Mouse (Mus musculus) hematopoietic multipotent progenitor cell, adult 10-12 weeks (in vitro differentiated cells): ENCODE measurements around the gene Kcna3. TPM values are rescaled to one million over a fixed set of nuclear protein-coding genes. Genes with fewer than 3 reads are reported as not detected.

ENCODE experiments used
- polyA plus RNA-seq: library from polyadenylated mRNA; stranded (reverse); fragments of >175 nt; gene quantifications from 2 replicates; pipeline ENCODE4 v1.2.3, GENCODE M21; 2012; ENCODE audit warnings: low replicate concordance

The Kcna3 gene
- polyA plus RNA-seq: 44.5 and 89.0 TPM in 2 replicates

DNA sequence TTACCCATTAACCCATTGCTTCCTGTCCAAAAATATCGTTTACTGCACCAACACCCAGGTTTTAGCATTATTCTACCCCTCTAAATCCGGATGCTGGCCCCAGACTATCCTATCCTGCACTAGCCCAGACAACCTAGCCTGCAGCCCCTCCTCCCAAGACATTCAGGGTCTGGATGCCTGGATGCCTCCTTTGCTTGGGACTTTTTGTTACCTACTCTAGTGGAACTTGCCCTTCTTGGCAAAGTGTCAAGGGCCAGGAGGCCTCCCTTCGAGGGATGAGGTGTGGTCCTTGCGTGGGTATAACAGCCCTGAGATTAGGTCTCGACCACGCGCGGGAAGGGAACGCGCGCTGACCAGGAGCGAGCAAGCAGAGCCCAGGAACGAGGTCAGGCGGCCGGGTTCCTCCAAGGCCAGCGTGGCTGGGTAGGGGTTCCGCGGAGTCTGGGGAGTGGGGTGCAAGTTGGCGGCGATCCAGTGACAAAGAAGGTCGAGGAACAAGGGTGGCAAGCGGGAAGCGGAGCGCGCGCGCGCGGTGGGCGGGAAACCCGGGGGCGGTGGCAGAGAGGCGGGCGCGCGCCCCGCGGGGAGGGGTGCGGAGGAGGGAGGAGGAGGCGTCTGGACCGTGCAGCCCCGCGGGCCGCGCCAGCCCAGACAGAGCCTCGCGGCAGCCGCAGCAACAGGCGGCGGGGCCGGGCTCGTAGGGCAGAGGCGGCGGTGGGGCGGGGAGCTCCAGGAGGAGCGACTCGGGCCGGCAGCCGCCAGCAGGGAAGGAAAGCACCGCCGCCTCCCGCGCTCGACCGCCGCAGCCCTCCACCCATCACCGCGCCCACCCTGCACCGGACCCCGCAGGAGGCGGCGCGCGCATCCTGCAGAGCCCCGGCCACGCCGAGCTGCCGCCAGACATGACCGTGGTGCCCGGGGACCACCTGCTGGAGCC lies at the start of gene Kcna3:
TSS of gene Kcna3 (plus strand) at position 649 of the 937 bp plus-strand sequence.

Other genes starting within 250 kb of the Kcna3 start
- gene Cd53, start 246.0 kb upstream of the Kcna3 start, polyA plus RNA-seq: 5.8 and 39.9 TPM in 2 replicates
- gene Olfr266, start 209.9 kb upstream of the Kcna3 start, polyA plus RNA-seq: not detected in 2 replicates
- gene Kcna2, start 65.0 kb downstream of the Kcna3 start, polyA plus RNA-seq: 0.85 and 2.3 TPM in 2 replicates
- not detected in 2 replicates for gene Kcna10, start 146.9 kb downstream of the Kcna3 start, polyA plus RNA-seq
- 0.21 TPM in 1 of 2 replicates, not detected in the other for gene Cym, start 185.6 kb downstream of the Kcna3 start, polyA plus RNA-seq
- gene A630076J17Rik, start 194.4 kb downstream of the Kcna3 start, polyA plus RNA-seq: not detected in 2 replicates
- gene Prok1, start 203.5 kb downstream of the Kcna3 start, polyA plus RNA-seq: 0.03 TPM in 1 of 2 replicates, not detected in the other
- gene Lamtor5, start 242.7 kb downstream of the Kcna3 start, polyA plus RNA-seq: 21.5 and 22.2 TPM in 2 replicates